Mouse (Mus musculus): ENCODE data around the gene Csf3. TPM values are rescaled to one million over a fixed set of nuclear protein-coding genes. Genes with fewer than 3 reads are reported as not detected.
A peak's percentile ranks its signal among the peaks of the same experiment; 100 is the strongest.
"Not testable (repeated sequence)": the region's sequence is repeated elsewhere in the genome, so short reads cannot be mapped to it uniquely, and the experiment has no call there.

Gene Csf3
- total and polyA plus RNA-seq, 3 experiments = not detected

GRCm38 (mm10) chr11:98708282-98708956 is 7.4 kb downstream of the Csf3 start:
- Histone ChIP-seq H3K9ac (ENCODE audit: low read depth, low read length) (no peak overlapping the region), H3K27me3 (ENCODE audit: control insufficient read depth, insufficient read depth, low read length) (no peaks in the 10 kb centered on the region), H3K79me2 (replicated peaks; ENCODE audit: control insufficient read depth, insufficient read depth, low read length) (no peaks in the 10 kb centered on the region), H3K4me1 (ENCODE audit: control insufficient read depth, insufficient read depth, low read length) (peaks cover 25% of the 10 kb centered on the region), H3K27ac (peak overlapping the region; percentile 57), H3K4me3 (no peak overlapping the region; the same call in 1 of the 2 replicates), H3K36me3 (ENCODE audit: control insufficient read depth, insufficient read depth, low read length) (peaks cover 2% of the 10 kb centered on the region; the same call in 1 of the 2 replicates)
- intact Hi-C loops (cut with DNase I) = no loop called here
- 35% methylated on average over 19 of the region's 19 CpGs for WGBS
- TF ChIP-seq POLR2A (IDR thresholded peaks at IDR 0.05; ENCODE audit: insufficient read depth, low read depth, low read length) (no peak), CTCF (IDR thresholded peaks at IDR 0.05) (no peak), EP300 (IDR thresholded peaks at IDR 0.05; ENCODE audit: insufficient read depth, low read depth, low read length) (no peak)
- DNase-seq = peak in 1 of 2 experiments; percentile 53

GRCm38 (mm10) chr11:98709001-98709741 is 8.1 kb downstream of the Csf3 start:
- H3K9ac ChIP-seq (ENCODE audit: low read depth, low read length) = peak overlapping the region; percentile 18; the same call in 1 of the 2 replicates
- peak overlapping the region; percentile 57 for H3K27ac ChIP-seq
- peaks cover 25% of the 10 kb centered on the region for H3K4me1 ChIP-seq (ENCODE audit: control insufficient read depth, insufficient read depth, low read length)
- 33% methylated on average over 26 of the region's 26 CpGs for WGBS
- peak; percentile 60 to 66 for DNase-seq
- no peaks in the 10 kb centered on the region for H3K79me2 ChIP-seq (replicated peaks; ENCODE audit: control insufficient read depth, insufficient read depth, low read length)
- intact Hi-C loops (cut with DNase I) = loop anchor here (1.0 kb wide), 1 partner anchor 9 kb away; no protein-coding TSS in a partner anchor
- no peaks in the 10 kb centered on the region for H3K27me3 ChIP-seq (ENCODE audit: control insufficient read depth, insufficient read depth, low read length)
- H3K36me3 ChIP-seq (ENCODE audit: control insufficient read depth, insufficient read depth, low read length) = peaks cover 2% of the 10 kb centered on the region; the same call in 1 of the 2 replicates
- no peak for TF ChIP-seq EP300 (IDR thresholded peaks at IDR 0.05; ENCODE audit: insufficient read depth, low read depth, low read length)
- no peak for TF ChIP-seq CTCF (IDR thresholded peaks at IDR 0.05)
- TF ChIP-seq POLR2A (IDR thresholded peaks at IDR 0.05; ENCODE audit: insufficient read depth, low read depth, low read length) = no peak
- no peak overlapping the region; the same call in 1 of the 2 replicates for H3K4me3 ChIP-seq

- H3K4me1 ChIP-seq (ENCODE audit: control insufficient read depth, insufficient read depth, low read length) = peaks cover 25% of the 10 kb centered on the region
- WGBS = 23% methylated on average over 12 of the region's 12 CpGs
- peak overlapping the region; percentile 14; the same call in 1 of the 2 replicates for H3K4me3 ChIP-seq
- peaks cover 2% of the 10 kb centered on the region; the same call in 1 of the 2 replicates for H3K36me3 ChIP-seq (ENCODE audit: control insufficient read depth, insufficient read depth, low read length)
- DNase-seq = peak; percentile 85 to 90
- no peaks in the 10 kb centered on the region for H3K27me3 ChIP-seq (ENCODE audit: control insufficient read depth, insufficient read depth, low read length)
- peak overlapping the region; percentile 77 for H3K27ac ChIP-seq
- intact Hi-C loops (cut with DNase I) = no loop called here
- peak overlapping the region; percentile 12; the same call in 1 of the 2 replicates for H3K9ac ChIP-seq (ENCODE audit: low read depth, low read length)
- TF ChIP-seq POLR2A (IDR thresholded peaks at IDR 0.05; ENCODE audit: insufficient read depth, low read depth, low read length) (no peak), EP300 (IDR thresholded peaks at IDR 0.05; ENCODE audit: insufficient read depth, low read depth, low read length) (peak; percentile 90), CTCF (IDR thresholded peaks at IDR 0.05) (peak; percentile 98)
- no peaks in the 10 kb centered on the region for H3K79me2 ChIP-seq (replicated peaks; ENCODE audit: control insufficient read depth, insufficient read depth, low read length)
These were observed 9.5 kb downstream of the Csf3 start for GRCm38 (mm10) chr11:98710416-98711045.

- H3K79me2 ChIP-seq (replicated peaks; ENCODE audit: control insufficient read depth, insufficient read depth, low read length) = no peaks in the 10 kb centered on the region
- H3K9ac ChIP-seq (ENCODE audit: low read depth, low read length) = no peak overlapping the region
- H3K36me3 ChIP-seq (ENCODE audit: control insufficient read depth, insufficient read depth, low read length) = peaks cover 2% of the 10 kb centered on the region; the same call in 1 of the 2 replicates
- peak overlapping the region; percentile 77 for H3K27ac ChIP-seq
- peaks cover 25% of the 10 kb centered on the region for H3K4me1 ChIP-seq (ENCODE audit: control insufficient read depth, insufficient read depth, low read length)
- no peaks in the 10 kb centered on the region for H3K27me3 ChIP-seq (ENCODE audit: control insufficient read depth, insufficient read depth, low read length)
- no peak for DNase-seq
- TF ChIP-seq EP300 (IDR thresholded peaks at IDR 0.05; ENCODE audit: insufficient read depth, low read depth, low read length) (no peak), CTCF (IDR thresholded peaks at IDR 0.05) (no peak), POLR2A (IDR thresholded peaks at IDR 0.05; ENCODE audit: insufficient read depth, low read depth, low read length) (no peak)
- intact Hi-C loops (cut with DNase I) = no loop called here
- no peak overlapping the region; the same call in 1 of the 2 replicates for H3K4me3 ChIP-seq
- WGBS = 48% methylated on average over 4 of the region's 4 CpGs
These were observed 10.0 kb downstream of the Csf3 start for GRCm38 (mm10) chr11:98711046-98711434.

- peak; percentile 57 for TF ChIP-seq CTCF (IDR thresholded peaks at IDR 0.05)
- H3K27ac ChIP-seq; H3K27me3 ChIP-seq (ENCODE audit: control insufficient read depth, insufficient read depth, low read length); H3K36me3 ChIP-seq (ENCODE audit: control insufficient read depth, insufficient read depth, low read length); intact Hi-C loops (cut with DNase I); H3K4me3 ChIP-seq; DNase-seq; H3K79me2 ChIP-seq (replicated peaks; ENCODE audit: control insufficient read depth, insufficient read depth, low read length); H3K9ac ChIP-seq (ENCODE audit: low read depth, low read length): not testable (repeated sequence)
- 87% methylated on average over 6 of the region's 6 CpGs for WGBS
- H3K4me1 ChIP-seq (ENCODE audit: control insufficient read depth, insufficient read depth, low read length) = peaks cover 25% of the 10 kb centered on the region
These were observed 10.9 kb downstream of the Csf3 start for GRCm38 (mm10) chr11:98712009-98712408.
